ENCODE assay signal across 23 mouse cellular contexts in genomic region chr16:4464529-4465089, GRCm38 (mm10). TPM values are rescaled to one million over a fixed set of nuclear protein-coding genes. Genes with fewer than 3 reads are reported as not detected.
DNase-seq lines count a peak whose midpoint lies in the region; ATAC-seq and TF ChIP-seq lines count a peak whose summit lies in the region.
"Had no signal": no experiment of that assay in that cellular context is flagged by ENCODE, and none has a peak within 500 bp of the region (broad histone marks: within the 10 kb centered on the region; RNA-seq: fewer than 3 reads in every experiment).

No protein-coding gene starts in this region.

- H3K9me3 ChIP-seq in kidney, embryonic 16.5 days (ENCODE audit: low read length) = no peaks in the 10 kb centered on the region
- no peaks in the 10 kb centered on the region for H3K9me3 ChIP-seq in MEL (replicated peaks; ENCODE audit: insufficient read depth, low read length)
- H3K9me3 ChIP-seq: embryonic facial prominence, embryonic 15.5 days; heart, embryonic 15.5 days; limb, embryonic 10.5 days; midbrain, embryonic 13.5 days; stomach, embryonic 15.5 days had no signal

- H3K27me3 ChIP-seq in kidney, embryonic 16.5 days (ENCODE audit: insufficient read depth, low read length) = no peaks in the 10 kb centered on the region
- peaks cover 0 to 2% of the 10 kb centered on the region in 2 experiments; a peak in 2 of 4 replicates for H3K27me3 ChIP-seq in MEL (ENCODE audit: control insufficient read depth in 1 of 2, insufficient read depth in 2 of 2, low read length in 2 of 2)
- H3K27me3 ChIP-seq: embryonic facial prominence, embryonic 15.5 days; heart, embryonic 15.5 days; midbrain, embryonic 13.5 days; stomach, embryonic 15.5 days had no signal

- ATAC-seq in kidney, embryonic 16.5 days (ENCODE audit: low FRiP score, low TSS enrichment) = no peak
- ATAC-seq in common myeloid progenitor, adult 5-6 weeks (replicated peaks; ENCODE audit: low read depth, poor library complexity, severe bottlenecking) = peak; percentile 62
- ATAC-seq in megakaryocyte progenitor cell, adult 5-6 weeks (replicated peaks; ENCODE audit: poor library complexity) = peak; percentile 43
- ATAC-seq: forebrain, embryonic 14.5 days; hindbrain, postnatal 0 days; intestine, embryonic 16.5 days; midbrain, embryonic 13.5 days had no signal

- TF ChIP-seq CTCF in MEL (IDR thresholded peaks at IDR 0.05 in 2 of 3, conservative IDR thresholded peaks at IDR 0.05 in 1 of 3; ENCODE audit: control insufficient read depth in 1 of 3, insufficient read depth in 1 of 3, low read depth in 2 of 3, low read length in 3 of 3, poor library complexity in 1 of 3, severe bottlenecking in 1 of 3) = no peak

- WGBS in kidney, embryonic 16.5 days = 58% methylated on average over 9 of the region's 9 CpGs

- H3K27ac ChIP-seq in kidney, embryonic 16.5 days (ENCODE audit: low read length) = no peak overlapping the region
- H3K27ac ChIP-seq in MEL (ENCODE audit: control insufficient read depth, low read depth, low read length) = no peak overlapping the region
- H3K27ac ChIP-seq: embryonic facial prominence, embryonic 15.5 days; heart, embryonic 15.5 days; hindbrain, postnatal 0 days; limb, embryonic 10.5 days; midbrain, embryonic 13.5 days; stomach, embryonic 15.5 days had no signal

- no peak overlapping the region for H3K4me3 ChIP-seq in kidney, embryonic 16.5 days (ENCODE audit: low read length)
- no peak overlapping the region for H3K4me3 ChIP-seq in MEL (ENCODE audit: control insufficient read depth in 1 of 2, insufficient read depth in 1 of 2, low read depth in 2 of 2, low read length in 2 of 2)
- H3K4me3 ChIP-seq: embryonic facial prominence, embryonic 15.5 days; heart, embryonic 15.5 days; limb, embryonic 10.5 days; midbrain, embryonic 13.5 days; stomach, embryonic 15.5 days had no signal

- no peak overlapping the region for H3K4me2 ChIP-seq in kidney, embryonic 16.5 days (replicated peaks; ENCODE audit: low read depth, low read length)
- H3K4me2 ChIP-seq: embryonic facial prominence, embryonic 15.5 days; heart, embryonic 15.5 days; midbrain, embryonic 13.5 days; stomach, embryonic 15.5 days had no signal

- H3K36me3 ChIP-seq in kidney, embryonic 16.5 days (ENCODE audit: insufficient read depth, low read length) = no peaks in the 10 kb centered on the region
- H3K36me3 ChIP-seq in MEL (ENCODE audit: control insufficient read depth in 1 of 2, insufficient read depth in 2 of 2, low read length in 2 of 2) = peaks cover 0 to 7% of the 10 kb centered on the region in 2 experiments; a peak in 2 of 4 replicates
- H3K36me3 ChIP-seq: embryonic facial prominence, embryonic 15.5 days; heart, embryonic 15.5 days; limb, embryonic 10.5 days; midbrain, embryonic 13.5 days; stomach, embryonic 15.5 days had no signal

- no peak for TF ChIP-seq EP300 in MEL (IDR thresholded peaks at IDR 0.05; ENCODE audit: low read depth in 1 of 2, low read length in 2 of 2)

- 0 out of 2 replicates have a peak overlapping the region, but pooled peaks have one; percentile 5 for H3K9ac ChIP-seq in kidney, embryonic 16.5 days (replicated peaks; ENCODE audit: low read length)
- no peak overlapping the region for H3K9ac ChIP-seq in MEL (ENCODE audit: control insufficient read depth, low read depth, low read length, poor library complexity, severe bottlenecking)
- H3K9ac ChIP-seq: embryonic facial prominence, embryonic 15.5 days; heart, embryonic 15.5 days; midbrain, embryonic 13.5 days; stomach, embryonic 15.5 days had no signal

- peaks cover 10% of the 10 kb centered on the region; the same call in 1 of the 2 replicates for H3K4me1 ChIP-seq in kidney, embryonic 16.5 days (ENCODE audit: insufficient read depth, low read length)
- H3K4me1 ChIP-seq in MEL (ENCODE audit: control insufficient read depth in 1 of 2, insufficient read depth in 2 of 2, low read length in 2 of 2) = peaks cover 0 to 21% of the 10 kb centered on the region in 2 experiments; a peak in 2 of 4 replicates
- H3K4me1 ChIP-seq: embryonic facial prominence, embryonic 15.5 days; heart, embryonic 15.5 days; limb, embryonic 10.5 days; midbrain, embryonic 13.5 days; stomach, embryonic 15.5 days had no signal

- H3K79me2 ChIP-seq in MEL (ENCODE audit: control insufficient read depth, insufficient read depth, low read length, poor library complexity) = no peaks in the 10 kb centered on the region

- DNase-seq in kidney, postnatal 36 days = no peak
- DNase-seq in MEL (ENCODE audit: low read depth, low spot score) (peak; percentile 55), liver (no peak)
- DNase-seq in thymus, postnatal 0 days (ENCODE audit: low spot score) = no peak
- DNase-seq: cerebellum, adult 8-10 months; cerebellum, postnatal 36 days; gastrocnemius, postnatal 14 days; heart, postnatal 4 days; kidney, adult 9 months; kidney, postnatal 25 days; lung, postnatal 4 days; thymus, postnatal 36 days had no signal

- TF ChIP-seq RAD21 in MEL (IDR thresholded peaks at IDR 0.05; ENCODE audit: low read depth, low read length) = no peak

- TF ChIP-seq POLR2A in MEL (IDR thresholded peaks at IDR 0.05; ENCODE audit: control insufficient read depth in 1 of 2, insufficient read depth in 1 of 2, low read depth in 1 of 2, low read length in 2 of 2, poor library complexity in 1 of 2) = no peak

TF ChIP-seq in MEL, 35 proteins besides CTCF, POLR2A, EP300 and RAD21:
- no peak for TF ChIP-seq GABPA (IDR thresholded peaks at IDR 0.05; ENCODE audit: low read depth, low read length)
- TF ChIP-seq GATA1 (IDR thresholded peaks at IDR 0.05; ENCODE audit: low read depth, low read length) = peak; percentile 58
- peak; percentile 87 for TF ChIP-seq ZNF384 (IDR thresholded peaks at IDR 0.05; ENCODE audit: low read depth, low read length)

RNA-seq across cellular contexts. Expression of gene Adcy9, which starts 44.3 kb away (rescaled TPM):
- polyA plus RNA-seq in kidney, embryonic 16.5 days (2015; fragmentation: Nextera tagmentation; extraction: Ambion mirVana) = 1.0 and 1.1 TPM in 2 replicates
- 3.0 and 4.3 TPM in 2 replicates for total RNA-seq in MEL (2012; rRNA removed)
- polyA plus RNA-seq in MEL (2012; ENCODE audit: insufficient read depth in 1 of 2, insufficient read length in 2 of 2, low read depth in 1 of 2, low replicate concordance in 2 of 2, missing spikeins in 1 of 2) = 1 to 10 TPM in 1 of 2 experiments, not detected in 1; 3.0 TPM
- total RNA-seq in common myeloid progenitor, adult 5-6 weeks (2017) = 7.0 and 11.6 TPM in 2 replicates
- total RNA-seq in megakaryocyte progenitor cell, adult 5-6 weeks (2015) = 1.1 and 2.7 TPM in 2 replicates
- total RNA-seq in megakaryocyte progenitor cell, adult 5-6 weeks (2017) = 3.7 and 4.7 TPM in 2 replicates
- 0.48 and 0.61 TPM in 2 replicates for polyA plus RNA-seq in thymus, postnatal 0 days (2015; fragmentation: Nextera tagmentation; extraction: Ambion mirVana)
